Mouse (Mus musculus) layer of hippocampus, adult 9-11 months (tissue): ENCODE data around the gene Lor.

Source experiments
- DNase-seq: peaks from one replicate; pipeline ENCODE4 v3.0.0; 2022

Gene Lor

GRCm38 (mm10) chr3:92083042-92083441 lies at the start of gene Lor:
Lor (minus strand) TSS chr3:92083142.
- no peak for DNase-seq

- DNase-seq: no peak
Measured at GRCm38 (mm10) chr3:92123847-92124246, 40.9 kb upstream of the Lor start, which contains the start of gene Prr9. Prr9 (minus strand) TSS chr3:92123947.

DNA sequence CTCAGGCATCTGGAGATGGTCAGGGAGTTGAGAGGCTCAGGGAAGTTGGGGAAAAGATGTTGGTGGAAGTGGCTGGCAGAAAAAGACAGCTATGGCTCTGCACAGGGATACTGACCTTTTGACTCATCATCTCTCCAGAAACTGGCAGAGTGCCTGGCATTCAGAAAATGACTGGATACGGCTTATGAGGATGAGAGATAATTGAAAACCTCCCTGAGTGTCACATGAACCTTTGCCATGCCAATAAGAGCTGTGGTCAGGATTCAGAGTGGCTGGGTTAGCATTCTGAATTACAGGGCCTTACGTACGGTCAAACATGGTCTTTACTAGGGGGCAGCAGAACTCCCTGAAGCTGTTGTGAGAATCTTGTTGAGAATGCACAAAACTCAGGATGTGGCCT lies 38.0 kb upstream of the Lor start:
- no peak for DNase-seq

- DNase-seq: no peak
Measured at GRCm38 (mm10) chr3:92117930-92118329, 35.0 kb upstream of the Lor start.

DNA sequence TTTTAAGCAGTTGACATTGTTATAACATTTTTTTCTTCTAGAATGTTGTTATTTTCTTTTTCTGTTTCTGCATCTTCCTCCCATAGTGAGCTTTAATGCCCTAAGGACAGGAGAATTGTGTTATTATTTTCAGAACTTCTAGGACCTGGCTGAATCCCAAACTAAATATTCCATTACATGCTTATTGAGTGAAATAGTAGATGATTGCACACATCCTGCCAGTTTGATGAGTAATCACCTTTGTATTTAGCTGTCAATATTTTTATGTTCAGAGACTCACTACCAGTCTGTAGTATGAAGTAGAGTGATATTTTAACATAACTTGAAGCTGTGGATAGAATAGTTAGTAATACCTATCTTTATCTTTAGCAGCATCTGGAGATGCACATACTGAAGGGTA lies 28.6 kb upstream of the Lor start:
- DNase-seq: no peak

DNA sequence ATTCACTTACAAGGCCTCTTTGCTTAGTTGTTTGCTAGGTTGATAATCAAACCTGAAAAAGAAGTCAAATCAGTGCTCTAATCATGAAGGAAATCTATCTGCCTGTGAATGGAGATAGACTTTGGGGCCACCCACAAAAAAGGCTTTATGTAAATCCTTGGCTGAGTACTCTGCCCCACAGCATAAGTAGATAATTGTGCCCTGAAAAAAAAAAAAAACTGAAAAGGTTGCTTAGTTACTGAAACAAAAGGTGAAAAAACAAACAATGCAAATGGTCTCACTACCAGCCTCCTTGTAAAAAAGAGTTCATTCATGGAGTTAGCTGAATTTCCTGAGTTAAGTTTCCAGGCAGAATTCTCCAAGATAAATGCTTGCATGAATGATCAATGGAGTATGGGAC lies 27.8 kb upstream of the Lor start:
- DNase-seq: no peak

- no peak for DNase-seq
Measured at GRCm38 (mm10) chr3:92106582-92106981, 23.6 kb upstream of the Lor start.

- DNase-seq: peak; percentile 17
Measured at GRCm38 (mm10) chr3:92081285-92081931, 1.5 kb downstream of the Lor start.

DNA sequence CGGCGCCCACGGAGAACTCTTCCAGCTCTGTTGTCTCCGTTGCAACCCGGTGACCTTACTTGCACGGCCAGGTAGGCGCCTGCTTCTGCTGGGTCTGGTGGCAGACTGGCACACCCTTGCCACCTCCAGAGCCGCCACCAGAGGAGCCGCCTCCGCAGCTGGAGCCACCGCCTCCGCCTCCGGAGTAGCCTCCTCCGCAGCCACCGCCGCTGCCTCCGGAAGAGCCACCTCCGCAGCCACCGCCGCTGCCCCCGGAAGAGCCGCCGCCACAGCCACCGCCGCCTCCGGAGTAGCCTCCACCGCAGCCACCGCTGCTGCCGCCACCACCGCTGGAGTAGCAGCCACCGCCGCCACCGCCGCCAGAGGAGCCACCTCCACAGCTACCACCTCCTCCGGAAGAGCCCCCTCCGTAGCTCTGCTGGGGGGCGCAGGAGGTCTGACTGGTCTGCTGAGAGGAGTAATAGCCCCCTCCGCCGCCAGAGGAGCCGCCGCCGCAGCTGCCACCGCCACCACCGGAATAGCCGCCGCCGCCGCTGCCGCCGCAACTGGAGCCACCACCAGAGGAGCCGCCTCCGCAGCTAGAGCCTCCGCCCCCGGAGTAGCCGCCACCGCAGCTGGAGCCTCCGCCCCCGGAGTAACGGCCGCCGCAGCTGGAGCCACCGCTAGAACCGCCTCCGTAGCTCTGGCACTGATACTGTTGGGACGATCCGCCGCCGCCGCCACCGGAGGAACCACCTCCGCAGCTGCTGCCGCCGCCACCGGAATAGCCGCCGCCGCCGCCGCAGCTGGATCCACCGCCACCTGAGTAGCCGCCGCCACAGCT lies 2.3 kb downstream of the Lor start:
- peak; percentile 43 for DNase-seq

DNA sequence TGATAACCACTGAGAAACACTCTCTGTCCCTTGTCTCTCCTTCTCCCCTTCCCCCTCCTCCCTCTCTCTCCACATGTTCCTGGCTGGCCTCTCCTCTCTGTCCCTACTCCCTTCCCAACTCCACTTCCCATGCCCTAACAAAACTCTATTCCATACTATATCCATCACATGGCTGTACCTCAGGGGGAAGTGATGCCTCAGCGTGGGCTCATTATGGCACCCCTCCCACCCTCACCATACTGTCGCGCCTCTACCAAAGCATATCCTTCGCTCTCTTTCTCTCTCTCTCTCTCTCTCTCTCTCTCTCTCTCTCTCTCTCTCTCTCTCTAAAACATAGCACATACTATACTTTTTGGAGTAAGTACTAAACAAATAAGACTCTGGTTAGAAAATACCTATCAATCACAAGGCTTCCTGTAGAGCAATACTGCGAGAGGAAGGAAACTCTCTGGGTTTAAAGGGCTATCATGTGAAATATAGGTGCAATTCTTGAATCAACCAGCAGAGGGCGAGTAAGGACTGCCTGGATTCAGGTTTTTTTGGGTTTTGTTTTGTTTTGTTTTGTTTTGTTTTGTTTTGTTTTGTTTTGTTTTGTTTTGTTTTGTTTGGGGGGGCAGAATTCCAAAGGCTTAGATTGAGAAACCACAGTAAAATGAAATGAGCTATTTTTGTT lies 32.4 kb downstream of the Lor start:
- DNase-seq: no peak

DNA sequence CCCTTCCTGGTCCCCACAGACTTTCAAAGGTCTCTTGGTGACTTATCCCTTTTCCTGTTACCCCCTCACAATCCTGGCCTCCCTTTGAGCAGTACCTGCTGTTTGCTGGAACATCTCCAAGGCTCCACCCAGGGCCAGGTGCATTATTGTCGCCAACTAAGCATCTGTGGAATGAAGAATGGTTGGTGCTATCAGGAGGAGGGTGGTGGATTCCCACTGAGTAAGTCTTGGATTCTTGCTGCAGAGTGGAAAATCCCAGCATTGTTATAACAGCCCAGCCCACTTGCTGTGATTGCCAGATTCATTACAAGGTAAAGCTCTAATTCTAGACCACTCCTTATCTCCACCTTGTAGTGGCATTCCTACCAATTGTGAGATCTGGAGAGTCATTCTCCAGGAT lies 49.0 kb downstream of the Lor start:
- DNase-seq: no peak

DNA sequence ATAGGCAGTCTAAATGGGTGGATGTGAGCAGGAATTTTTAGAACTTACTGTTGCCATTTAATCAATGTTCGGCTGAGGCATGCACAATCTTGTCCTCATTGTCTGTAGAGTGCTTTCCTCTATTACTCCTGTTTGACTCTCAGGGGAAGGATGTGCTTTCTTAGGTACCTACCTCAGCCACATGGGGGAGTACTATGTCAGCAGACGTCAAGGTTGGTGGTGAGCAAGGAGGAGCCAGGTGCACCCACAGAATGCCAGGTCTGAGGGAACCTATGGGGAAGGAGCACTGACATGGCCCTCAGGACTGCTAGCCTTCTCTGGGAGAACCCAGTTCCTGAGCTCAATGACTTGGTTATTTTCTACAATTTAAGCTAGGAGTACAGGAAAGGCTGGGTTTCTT lies 49.7 kb downstream of the Lor start:
- no peak for DNase-seq
